In genomic region chr9:84394536-84395314, GRCm38 (mm10) we compare ENCODE assay signal across 12 mouse cellular contexts.
DNase-seq lines count a peak whose midpoint lies in the region; ATAC-seq and TF ChIP-seq lines count a peak whose summit lies in the region.
"Had no signal": no experiment of that assay in that cellular context is flagged by ENCODE, and none has a peak within 500 bp of the region (broad histone marks: within the 10 kb centered on the region; RNA-seq: fewer than 3 reads in every experiment).

No protein-coding gene starts in this region.

- H3K4me2 ChIP-seq in forebrain, postnatal 0 days (ENCODE audit: low read depth): no peak overlapping the region
- H3K4me2 ChIP-seq in forebrain, embryonic 11.5 days (ENCODE audit: low read depth, low read length, severe bottlenecking): no peak overlapping the region
- H3K4me2 ChIP-seq: kidney, embryonic 15.5 days had no signal

- H3K36me3 ChIP-seq in forebrain, postnatal 0 days (ENCODE audit: insufficient read depth): no peaks in the 10 kb centered on the region
- H3K36me3 ChIP-seq in forebrain, embryonic 11.5 days (ENCODE audit: control insufficient read depth, insufficient read depth, low read length): no peaks in the 10 kb centered on the region
- H3K36me3 ChIP-seq: kidney, embryonic 15.5 days had no signal

- no peak for TF ChIP-seq CTCF in forebrain, postnatal 0 days (IDR thresholded peaks at IDR 0.05; ENCODE audit: low read depth)

- no peaks in the 10 kb centered on the region for H3K4me1 ChIP-seq in forebrain, postnatal 0 days (ENCODE audit: insufficient read depth)
- no peaks in the 10 kb centered on the region for H3K4me1 ChIP-seq in forebrain, embryonic 11.5 days (replicated peaks; ENCODE audit: control insufficient read depth, insufficient read depth, low read length)
- H3K4me1 ChIP-seq: kidney, embryonic 15.5 days; megakaryocyte, embryonic 14.5 days had no signal

- H3K27me3 ChIP-seq in forebrain, postnatal 0 days (ENCODE audit: insufficient read depth, low read length): no peaks in the 10 kb centered on the region
- H3K27me3 ChIP-seq in forebrain, embryonic 11.5 days (ENCODE audit: control insufficient read depth, insufficient read depth, low read length): no peaks in the 10 kb centered on the region
- H3K27me3 ChIP-seq: kidney, embryonic 15.5 days; megakaryocyte, embryonic 14.5 days had no signal

- no peak overlapping the region for H3K4me3 ChIP-seq in forebrain, postnatal 0 days (ENCODE audit: low read depth, low read length)
- H3K4me3 ChIP-seq in forebrain, embryonic 11.5 days (ENCODE audit: low read depth, low read length): no peak overlapping the region
- H3K4me3 ChIP-seq: kidney, embryonic 15.5 days; megakaryocyte, embryonic 14.5 days had no signal

- H3K9me3 ChIP-seq in forebrain, postnatal 0 days (ENCODE audit: low read length): no peaks in the 10 kb centered on the region
- H3K9me3 ChIP-seq in forebrain, embryonic 11.5 days (ENCODE audit: control insufficient read depth, low read length): no peaks in the 10 kb centered on the region
- H3K9me3 ChIP-seq: kidney, embryonic 15.5 days had no signal

- intact Hi-C loops in left cerebral cortex, postnatal 25 days (cut with DNase I): no loop called here

- no peak overlapping the region for H3K9ac ChIP-seq in forebrain, postnatal 0 days
- no peak overlapping the region for H3K9ac ChIP-seq in forebrain, embryonic 11.5 days (ENCODE audit: low read length)
- H3K9ac ChIP-seq: kidney, embryonic 15.5 days had no signal

- no peak overlapping the region for H3K27ac ChIP-seq in forebrain, postnatal 0 days (ENCODE audit: low read depth, low read length)
- no peak overlapping the region for H3K27ac ChIP-seq in forebrain, embryonic 11.5 days (ENCODE audit: low read depth, low read length)
- H3K27ac ChIP-seq: kidney, embryonic 15.5 days had no signal

- DNase-seq in forebrain, postnatal 0 days: peak; percentile 51
- DNase-seq in forebrain, embryonic 11.5 days (ENCODE audit: low spot score): no peak
- DNase-seq in left cerebral cortex, postnatal 25 days (ENCODE audit: low spot score in 2 of 2): peak; percentile 1 to 24
- no peak for DNase-seq in left cerebral cortex, adult 11 months (ENCODE audit: low spot score)
- DNase-seq in testis, postnatal 14 days (ENCODE audit: low spot score): no peak
- DNase-seq in testis, postnatal 10 days (ENCODE audit: low spot score): no peak
- DNase-seq: left cerebral cortex, postnatal 4 days had no signal

- WGBS in forebrain, postnatal 0 days: 73% methylated on average over 3 of the region's 3 CpGs
- WGBS in forebrain, embryonic 11.5 days: 90% methylated on average over 3 of the region's 3 CpGs

- ATAC-seq in forebrain, postnatal 0 days: peak; percentile 65
- no peak for ATAC-seq in forebrain, embryonic 11.5 days (replicated peaks; ENCODE audit: low FRiP score)
- ATAC-seq in hematopoietic stem cell, adult 5-6 weeks (replicated peaks in 1 of 2; ENCODE audit: insufficient read depth in 1 of 2, low FRiP score in 2 of 2, low TSS enrichment in 1 of 2, low read depth in 1 of 2, poor library complexity in 2 of 2, severe bottlenecking in 2 of 2): peak; percentile 97 to 99
- ATAC-seq in monocyte, adult 5-6 weeks (replicated peaks; ENCODE audit: insufficient number of reproducible peaks, low FRiP score, low TSS enrichment, poor library complexity, severe bottlenecking): peak; percentile 71; the same call in 1 of the 2 replicates
- ATAC-seq: CD4-positive, CD25-positive, alpha-beta regulatory T cell, adult 4 months had no signal

Comparison
In these comparisons a context has a peak if more than half of its experiments do, and no peak if none do; other contexts are left out.
1. DNase-seq: peak in forebrain, postnatal 0 days (single experiment) and left cerebral cortex, postnatal 25 days (2 of 2); none in forebrain, embryonic 11.5 days (single experiment), left cerebral cortex, adult 11 months (single experiment), testis, postnatal 14 days (single experiment) and testis, postnatal 10 days (single experiment).